Mouse (Mus musculus): ENCODE results near the gene Agtrap. TPM values are rescaled to one million over a fixed set of nuclear protein-coding genes. Genes with fewer than 3 reads are reported as not detected.
A peak's percentile ranks its signal among the peaks of the same experiment; 100 is the strongest.
"Not testable (repeated sequence)": the region's sequence is repeated elsewhere in the genome, so short reads cannot be mapped to it uniquely, and the experiment has no call there.

The Agtrap gene
- total RNA-seq, 2 experiments from 2014 or later = 5.9 to 7.7 TPM

DNA sequence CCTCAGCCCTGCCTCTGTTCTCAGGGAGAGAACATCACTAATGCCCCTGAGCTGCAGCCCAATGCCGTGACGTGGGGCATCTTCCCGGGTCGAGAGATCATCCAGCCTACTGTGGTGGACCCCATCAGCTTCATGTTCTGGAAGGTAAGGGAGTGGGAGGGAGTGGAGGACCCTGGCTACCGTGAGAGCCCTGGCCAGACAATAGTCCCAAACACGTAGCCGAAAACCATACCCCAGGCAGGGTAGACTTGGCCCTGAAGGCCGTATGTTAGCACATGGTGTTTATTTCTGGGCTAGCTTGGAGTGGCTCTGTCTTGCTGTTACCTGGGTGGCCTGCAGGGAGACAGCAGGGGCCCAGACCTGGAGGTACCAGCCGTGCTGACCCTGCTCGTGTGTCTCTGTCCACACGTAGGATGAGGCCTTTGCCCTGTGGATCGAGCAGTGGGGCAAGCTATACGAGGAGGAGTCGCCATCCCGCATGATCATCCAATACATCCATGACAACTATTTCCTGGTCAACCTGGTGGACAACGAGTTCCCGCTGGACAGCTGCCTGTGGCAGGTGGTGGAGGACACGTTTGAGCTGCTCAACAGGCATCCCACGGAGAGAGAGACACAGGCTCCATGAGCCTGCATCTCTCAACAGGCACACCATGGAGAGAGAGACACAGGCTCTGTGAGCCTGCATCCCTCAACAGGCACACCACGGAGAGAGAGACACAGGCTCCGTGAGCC lies 32.7 kb downstream of the Agtrap start:
- DNase-seq (ENCODE audit: low spot score in 2 of 2) = no peak
- intact Hi-C loops (cut with DNase I) = no loop called here

DNA sequence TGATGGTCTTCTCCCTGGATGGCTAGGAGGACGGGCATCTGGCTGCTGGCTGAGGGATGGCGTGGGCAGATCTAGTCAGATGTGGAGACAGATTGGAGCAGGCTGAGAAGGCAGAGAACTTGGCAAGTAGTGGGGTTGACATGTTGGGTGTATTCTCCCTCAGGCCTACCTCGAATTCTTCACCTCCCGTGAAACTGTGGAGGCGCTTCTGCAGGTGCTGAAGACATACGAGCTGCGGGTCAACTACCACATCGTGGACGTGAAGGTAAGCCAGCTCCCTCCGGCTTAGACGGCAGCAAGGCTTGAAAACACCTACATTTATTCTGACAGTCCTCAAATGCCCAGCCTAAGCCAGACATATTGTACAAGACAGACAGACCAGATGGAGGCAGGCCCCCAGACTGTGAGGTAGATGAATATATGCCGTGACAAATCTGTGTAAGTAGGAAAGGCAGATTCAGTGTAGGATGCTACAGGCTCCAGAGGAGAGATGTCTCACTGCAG lies 34.4 kb downstream of the Agtrap start:
- intact Hi-C loops (cut with DNase I) = no loop called here
- DNase-seq (ENCODE audit: low spot score in 2 of 2) = peak; percentile 80 to 85

DNA sequence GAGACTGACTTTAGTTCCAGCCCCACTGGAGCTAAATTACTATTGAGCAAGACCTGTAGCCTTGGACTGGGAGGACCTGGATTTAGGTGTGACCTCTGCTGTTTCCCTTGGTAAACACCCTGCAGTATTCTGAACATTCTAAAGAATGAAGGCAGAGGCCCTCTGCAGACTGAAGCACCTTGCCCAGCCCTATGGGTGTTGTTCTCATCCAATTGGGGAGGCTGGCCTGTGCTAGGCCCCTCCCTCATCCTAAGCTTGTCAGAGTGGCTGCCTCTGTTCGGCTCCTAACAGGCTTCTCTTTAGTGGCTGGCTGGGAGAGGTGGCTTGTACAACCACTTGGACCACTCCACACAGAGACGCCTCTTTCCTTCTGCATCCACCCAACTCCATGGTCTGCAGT lies 34.9 kb downstream of the Agtrap start:
- DNase-seq (ENCODE audit: low spot score in 2 of 2) = no peak
- intact Hi-C loops (cut with DNase I) = no loop called here

DNA sequence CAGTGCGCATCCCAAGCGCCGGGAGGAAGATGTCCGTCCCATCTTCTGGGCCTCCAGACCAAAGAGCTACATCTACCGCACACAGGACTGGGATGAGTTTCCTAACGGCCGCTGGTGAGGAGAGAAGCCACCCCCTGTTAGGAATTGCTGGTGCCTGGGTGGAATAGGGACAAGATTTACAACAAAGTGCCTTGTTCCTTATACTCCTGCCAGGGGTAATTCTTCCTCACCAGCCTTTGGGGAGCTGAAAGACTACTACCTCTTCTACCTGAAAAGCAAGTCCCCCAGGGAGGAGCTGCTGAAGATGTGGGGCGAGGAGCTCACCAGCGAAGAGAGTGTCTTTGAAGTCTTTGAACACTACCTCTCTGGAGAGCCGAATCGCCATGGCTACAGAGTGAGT lies 35.9 kb downstream of the Agtrap start:
- no peak for DNase-seq (ENCODE audit: low spot score in 2 of 2)
- intact Hi-C loops (cut with DNase I) = no loop called here

DNA sequence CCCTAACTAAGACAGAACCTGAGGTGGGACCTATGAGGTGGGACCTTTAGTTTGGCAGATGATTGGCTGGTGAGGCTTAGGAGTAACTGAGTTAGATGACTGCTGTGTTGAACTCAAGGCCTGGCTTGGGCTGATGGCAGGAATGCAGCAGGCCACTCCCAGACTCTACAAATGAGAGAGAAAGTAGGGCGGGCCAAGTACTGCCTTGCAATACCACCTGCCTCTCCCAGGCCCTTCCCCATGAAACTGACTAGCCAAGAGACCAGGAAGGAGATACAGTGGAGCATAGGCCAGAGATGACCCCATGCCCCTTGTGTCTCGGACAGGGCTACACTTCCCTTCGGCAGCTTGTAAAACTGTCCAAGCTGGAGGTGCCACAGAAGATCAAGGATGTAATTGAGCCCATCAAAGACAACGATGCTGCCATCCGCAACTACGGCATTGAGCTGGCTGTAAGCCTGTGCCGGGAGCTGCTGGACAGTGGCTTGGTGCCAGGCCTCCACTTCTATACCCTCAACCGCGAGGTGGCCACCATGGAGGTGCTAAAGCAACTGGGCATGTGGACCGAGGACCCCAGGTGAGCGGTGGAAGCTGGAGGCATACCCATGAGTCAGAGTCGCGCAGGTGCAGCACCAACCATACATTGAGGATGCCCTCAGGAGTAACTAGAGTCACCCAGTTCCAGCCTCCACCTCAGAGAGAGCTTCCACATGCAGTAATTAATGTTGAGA lies 36.6 kb downstream of the Agtrap start:
- intact Hi-C loops (cut with DNase I) = no loop called here
- no peak for DNase-seq (ENCODE audit: low spot score in 2 of 2)

DNA sequence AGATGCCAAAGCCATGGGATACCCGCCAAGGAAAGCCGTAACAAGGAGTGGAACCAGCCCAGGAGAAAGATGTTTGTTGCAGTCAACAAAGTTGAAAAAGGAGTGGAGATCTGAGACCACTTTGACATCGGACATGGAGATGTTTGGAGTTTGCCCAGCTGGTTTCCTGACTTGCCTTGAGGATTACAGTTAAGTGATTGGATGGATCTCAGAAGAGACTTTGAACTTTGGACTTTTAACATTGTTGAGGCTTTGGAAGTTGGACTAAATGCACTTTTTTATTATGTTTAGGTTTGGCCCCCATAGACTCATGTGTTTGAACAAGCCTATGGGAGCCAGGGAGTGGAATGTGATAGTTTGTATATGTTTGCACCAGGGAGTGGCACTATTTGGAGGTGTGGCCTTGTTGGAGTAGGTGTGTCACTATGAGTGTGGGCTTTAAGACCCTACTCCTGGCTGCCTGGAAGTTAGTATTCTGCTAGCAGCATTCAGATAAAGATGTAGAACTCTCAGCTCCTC lies 37.4 kb downstream of the Agtrap start:
- intact Hi-C loops (cut with DNase I); DNase-seq (ENCODE audit: low spot score in 2 of 2): not testable (repeated sequence)

DNA sequence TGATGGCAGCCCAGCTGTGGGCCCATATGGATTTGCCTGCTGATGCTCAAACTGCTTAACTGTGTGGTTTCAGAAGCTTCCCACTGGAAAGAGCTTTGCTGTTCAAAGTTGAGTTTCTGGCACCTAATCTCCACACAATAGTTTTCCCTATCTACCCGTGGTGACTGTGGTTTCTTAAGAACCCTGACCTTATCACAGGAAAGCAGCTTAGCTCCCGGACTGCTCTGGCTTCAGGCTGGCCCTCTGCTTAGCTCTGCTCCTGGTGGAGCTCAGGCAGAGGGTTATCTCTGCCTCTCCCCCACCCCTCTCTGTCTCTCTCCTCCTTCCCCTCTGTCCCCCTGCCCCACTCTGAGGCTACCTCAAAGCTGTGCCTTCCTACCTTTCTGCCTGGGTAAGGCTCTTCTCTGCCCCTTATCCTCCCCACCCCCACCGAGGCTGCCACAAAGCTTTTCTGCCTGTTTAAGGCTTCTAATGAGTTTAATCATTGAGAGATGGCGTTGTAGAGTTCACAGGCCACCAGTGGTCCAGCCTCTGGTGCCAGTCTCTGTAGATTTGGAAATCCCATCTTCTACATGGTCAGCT lies 41.3 kb downstream of the Agtrap start:
- DNase-seq (ENCODE audit: low spot score in 2 of 2) = no peak

DNA sequence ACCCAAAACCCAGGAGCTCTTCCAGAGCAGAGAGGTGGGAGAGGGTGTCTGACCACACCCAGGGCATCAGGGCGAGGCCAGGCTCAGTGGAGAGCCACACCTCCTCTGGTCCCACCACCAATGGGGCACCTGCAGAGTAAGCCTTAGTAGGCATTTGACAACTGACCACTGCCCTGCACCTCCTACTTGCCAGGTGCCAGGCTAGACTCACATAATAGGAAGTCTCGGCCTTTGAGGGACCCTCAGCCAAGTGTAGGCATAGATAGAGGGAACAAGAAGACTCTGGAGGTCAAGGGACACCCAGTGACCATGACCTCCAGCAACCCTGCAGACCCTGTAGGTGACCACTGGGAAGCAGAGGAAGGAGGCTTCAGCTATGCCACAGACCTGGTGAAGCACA lies 43.7 kb downstream of the Agtrap start:
- intact Hi-C loops (cut with DNase I) = no loop called here
- DNase-seq (ENCODE audit: low spot score in 2 of 2) = no peak

More for the DNA sequence above, 41.3 kb downstream of the Agtrap start:
- intact Hi-C loops (cut with DNase I) = no loop called here

DNA sequence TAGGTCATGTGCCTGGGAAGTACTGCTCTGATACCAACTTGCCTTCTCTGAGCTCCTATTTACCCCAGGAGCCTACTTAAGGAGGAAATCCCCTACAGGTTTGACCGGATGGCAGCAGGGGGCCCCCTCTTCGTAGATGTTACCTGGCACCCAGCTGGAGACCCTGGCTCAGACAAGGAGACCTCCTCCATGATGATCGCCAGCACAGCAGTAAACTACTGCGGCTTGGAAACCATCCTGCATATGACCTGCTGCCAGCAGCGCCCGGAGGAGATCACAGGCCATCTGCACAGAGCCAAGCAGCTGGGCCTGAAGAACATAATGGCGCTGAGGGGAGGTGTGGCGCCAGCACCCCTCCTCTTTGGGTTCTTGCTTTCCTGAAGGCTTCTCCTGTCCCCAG lies 44.5 kb downstream of the Agtrap start:
- DNase-seq (ENCODE audit: low spot score in 2 of 2); intact Hi-C loops (cut with DNase I): not testable (repeated sequence)

DNA sequence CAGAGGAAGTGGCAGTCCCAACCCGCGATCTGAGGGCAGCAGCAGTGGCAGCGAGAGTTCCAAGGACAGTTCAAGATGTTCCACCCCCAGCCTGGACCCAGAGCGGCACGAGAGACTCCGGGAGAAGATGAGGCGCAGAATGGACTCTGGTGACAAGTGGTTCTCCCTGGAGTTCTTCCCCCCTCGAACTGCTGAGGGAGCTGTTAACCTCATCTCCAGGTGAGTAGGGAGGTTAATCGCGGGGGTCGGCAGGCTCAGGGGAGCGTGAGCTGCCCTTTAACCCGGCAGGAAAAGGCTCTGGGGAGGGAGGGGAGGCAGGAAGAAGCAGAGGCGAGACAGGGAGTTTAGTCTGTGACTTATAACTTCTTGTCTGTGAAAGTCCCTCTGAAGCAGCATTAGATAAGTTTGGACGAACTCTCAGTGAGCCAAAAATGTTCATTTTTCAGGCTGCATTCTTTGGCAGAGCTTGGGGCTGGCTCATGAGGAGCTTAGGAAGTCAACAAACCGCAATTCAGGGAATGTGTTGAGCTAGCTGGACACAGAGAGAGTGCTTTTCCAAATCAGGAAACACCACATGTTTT lies 46.1 kb downstream of the Agtrap start:
- DNase-seq (ENCODE audit: low spot score in 2 of 2) = peak in 1 of 2 experiments; percentile 32
- intact Hi-C loops (cut with DNase I) = no loop called here

DNA sequence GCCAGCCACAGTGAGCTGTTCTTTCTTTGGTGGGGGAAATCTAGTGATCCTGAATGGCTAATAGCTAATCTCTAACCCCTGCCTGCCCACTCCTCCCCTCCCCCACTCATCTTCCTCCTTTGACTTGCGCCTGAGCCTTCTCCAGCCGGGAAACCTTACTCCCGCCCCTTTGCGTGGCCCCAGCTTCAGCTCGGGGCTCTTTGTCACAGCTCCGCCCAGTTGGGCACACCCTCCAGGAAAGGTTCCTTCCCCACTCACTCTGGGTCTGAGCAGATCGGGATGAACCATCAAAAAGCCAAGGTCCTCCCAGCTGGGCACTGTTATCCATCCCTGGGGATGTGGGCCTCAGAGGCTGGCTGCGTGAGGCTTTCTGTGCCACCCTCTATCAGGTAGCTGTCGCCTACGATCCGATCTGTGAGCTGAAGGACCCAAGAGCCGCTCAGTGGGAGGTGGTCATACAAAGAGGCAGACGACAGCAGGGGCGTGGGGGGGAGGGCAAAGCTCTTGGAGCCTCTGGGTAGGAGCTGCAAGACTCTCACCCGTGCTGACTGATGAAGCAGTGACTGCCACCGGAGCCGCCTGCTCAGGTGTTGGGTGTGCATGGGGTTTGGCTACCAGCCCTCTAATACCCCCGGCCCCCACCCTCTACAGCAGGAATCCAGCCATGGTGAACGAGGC lies 46.8 kb downstream of the Agtrap start:
- intact Hi-C loops (cut with DNase I) = no loop called here
- peak; percentile 45 to 57 for DNase-seq (ENCODE audit: low spot score in 2 of 2)

DNA sequence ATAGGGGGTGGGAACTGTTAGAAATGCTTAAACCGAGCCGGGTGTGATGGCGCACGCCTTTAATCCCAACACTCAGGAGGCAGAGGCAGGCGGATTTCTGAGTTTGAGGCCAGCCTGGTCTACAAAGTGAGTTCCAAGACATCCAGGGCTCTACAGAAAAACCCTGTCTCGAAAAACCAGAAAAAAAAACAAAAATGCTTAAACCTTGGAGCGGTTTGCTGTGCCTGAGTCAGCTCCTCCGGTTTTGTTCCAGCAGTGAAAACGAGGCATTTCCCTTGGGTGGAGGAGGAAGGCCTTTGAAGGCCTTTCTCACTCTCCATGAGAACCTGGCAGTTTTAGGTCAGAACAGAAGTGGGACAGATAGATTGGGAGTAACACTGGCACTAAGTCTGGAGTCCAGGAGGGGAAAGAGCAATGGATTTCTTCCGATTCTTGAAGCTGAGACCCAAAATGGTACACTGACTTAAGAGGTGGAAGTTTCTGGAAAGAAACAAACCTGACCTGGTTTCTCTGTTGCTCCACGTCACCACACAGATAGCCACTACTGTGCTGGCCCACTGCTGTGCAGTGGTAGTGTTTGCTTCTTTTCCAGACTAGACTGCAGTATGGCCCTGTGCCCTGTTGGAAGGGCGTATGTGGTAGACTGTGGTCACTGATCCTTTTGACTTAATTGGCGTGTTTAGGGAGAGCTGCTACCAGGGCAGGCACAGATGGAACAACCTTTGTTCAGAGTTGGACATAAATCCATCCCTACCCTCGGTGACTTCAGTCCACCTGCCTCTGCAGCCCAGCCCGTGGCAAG lies 47.6 kb downstream of the Agtrap start:
- DNase-seq (ENCODE audit: low spot score in 2 of 2) = no peak
- intact Hi-C loops (cut with DNase I) = no loop called here

DNA sequence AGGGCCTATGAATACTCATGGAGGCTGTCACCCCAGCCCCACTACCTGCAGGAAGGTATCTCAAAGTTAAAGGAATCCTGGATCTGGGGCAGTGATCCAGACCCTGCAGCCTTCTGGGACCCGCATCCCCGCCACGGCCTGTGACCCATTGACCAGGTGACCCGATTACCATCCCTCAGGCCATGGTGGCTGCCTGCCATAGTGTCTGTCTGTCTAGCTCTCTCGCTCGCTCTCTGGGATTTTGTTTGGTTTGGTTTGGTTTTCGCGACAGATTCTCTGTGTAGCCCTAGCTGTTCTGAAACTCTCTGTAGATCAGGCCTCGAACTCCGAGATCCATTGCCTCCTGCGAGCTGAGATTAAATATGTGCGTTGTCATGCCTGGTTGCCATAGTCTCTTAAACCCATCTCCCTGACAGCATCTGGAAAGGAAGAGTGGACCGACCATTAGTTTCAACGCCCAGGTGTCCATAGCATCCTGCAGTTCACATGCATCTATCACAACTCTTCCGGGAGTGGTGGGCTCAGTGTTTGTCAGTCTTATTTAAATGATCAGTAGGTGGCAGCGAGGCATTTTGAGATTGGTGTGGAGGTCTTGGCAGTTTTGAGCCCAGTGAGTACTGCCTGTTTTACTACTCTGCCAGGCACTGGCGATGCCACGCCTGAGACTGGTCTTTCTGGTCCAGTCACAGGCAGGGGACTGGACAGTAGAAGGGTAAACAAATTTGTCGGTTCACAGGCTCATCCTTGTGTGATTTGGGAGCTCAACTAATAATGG lies 48.4 kb downstream of the Agtrap start:
- intact Hi-C loops (cut with DNase I) = no loop called here
- DNase-seq (ENCODE audit: low spot score in 2 of 2) = no peak

DNA sequence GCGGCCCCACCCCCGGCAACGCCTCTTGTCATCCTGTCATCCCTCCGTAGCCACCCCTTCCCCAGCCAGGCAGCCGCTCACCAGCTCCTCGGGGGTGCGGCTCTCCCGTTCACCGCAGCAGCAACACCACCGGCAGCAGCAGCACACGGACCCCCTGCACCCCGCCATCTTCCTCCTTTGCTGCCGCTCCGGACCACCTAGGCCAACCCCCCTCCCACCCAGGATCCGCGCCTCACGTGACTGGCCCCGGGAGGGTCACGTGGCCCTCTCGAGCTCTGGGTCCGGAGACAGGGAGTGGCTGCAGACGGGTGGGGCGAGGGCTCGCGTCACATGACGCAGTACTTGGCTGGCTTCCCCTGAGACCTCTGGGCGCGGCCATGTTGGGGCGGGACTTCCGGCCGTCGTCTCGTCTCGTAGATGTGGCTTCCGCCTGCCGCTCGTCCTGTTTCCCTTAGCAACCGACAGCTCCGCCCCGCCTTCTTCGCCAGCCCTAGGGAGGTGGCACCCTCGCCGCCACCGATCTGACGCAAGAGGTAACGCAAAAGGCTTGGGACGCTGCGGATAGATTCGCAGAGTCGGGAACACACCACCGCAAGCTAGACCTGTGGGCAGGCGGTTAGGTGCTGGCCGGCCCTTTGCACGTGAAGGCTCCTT lies 49.1 kb downstream of the Agtrap start, which contains the start of the genes Clcn6 and Mthfr:
Gene Clcn6, minus strand, starts transcription at position 222 of the 654 bp plus-strand sequence.
Gene Mthfr, plus strand, starts transcription at position 478 of the 654 bp plus-strand sequence.
- DNase-seq (ENCODE audit: low spot score in 2 of 2) = peak; percentile 100
- intact Hi-C loops (cut with DNase I) = no loop called here

DNA sequence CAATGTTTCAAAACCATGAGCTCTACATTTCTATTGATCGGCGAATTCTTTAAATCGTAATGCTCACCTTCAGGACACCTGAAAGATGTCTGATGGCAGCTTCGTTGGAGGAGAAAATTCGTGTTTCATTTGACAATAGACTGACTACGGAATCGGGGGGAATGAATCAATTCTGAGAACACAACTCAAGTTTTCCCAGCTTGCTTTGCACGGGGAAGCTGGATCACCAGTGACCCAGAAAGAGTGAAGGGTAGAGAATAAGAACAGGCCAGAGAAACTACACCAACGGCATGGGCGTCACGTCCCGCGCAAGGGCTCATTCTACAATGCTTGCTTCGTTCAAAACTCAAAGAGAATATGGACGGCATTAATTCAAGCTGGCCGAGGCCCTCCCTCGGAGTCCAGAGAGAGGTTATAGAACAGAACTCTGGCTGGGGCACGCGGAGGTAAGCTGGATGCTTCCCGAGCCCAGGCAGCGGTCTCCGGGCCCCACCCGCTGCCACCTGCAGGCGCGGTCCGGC lies 49.7 kb downstream of the Agtrap start:
- intact Hi-C loops (cut with DNase I) = no loop called here
- no peak for DNase-seq (ENCODE audit: low spot score in 2 of 2)

DNA sequence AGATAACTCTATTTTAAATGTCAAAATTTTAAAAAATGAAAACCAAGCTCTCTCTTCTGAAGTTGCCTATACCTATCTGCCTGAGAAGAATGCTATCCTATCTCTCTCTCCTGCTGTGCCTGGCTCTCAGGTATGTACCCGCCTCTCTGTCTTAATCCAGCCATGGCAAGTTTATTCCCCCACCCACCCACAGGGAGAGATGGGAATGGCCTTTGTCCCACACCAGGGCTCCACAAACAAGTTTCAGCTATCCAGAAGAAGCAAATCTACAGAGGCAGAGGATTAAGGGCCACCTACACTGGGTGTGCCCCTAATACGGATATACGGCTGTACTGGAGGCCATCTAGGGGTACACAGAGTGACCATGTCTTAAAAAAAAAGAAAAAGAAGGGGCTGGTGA lies 52.4 kb downstream of the Agtrap start:
- intact Hi-C loops (cut with DNase I) = no loop called here
- no peak for DNase-seq (ENCODE audit: low spot score in 2 of 2)

DNA sequence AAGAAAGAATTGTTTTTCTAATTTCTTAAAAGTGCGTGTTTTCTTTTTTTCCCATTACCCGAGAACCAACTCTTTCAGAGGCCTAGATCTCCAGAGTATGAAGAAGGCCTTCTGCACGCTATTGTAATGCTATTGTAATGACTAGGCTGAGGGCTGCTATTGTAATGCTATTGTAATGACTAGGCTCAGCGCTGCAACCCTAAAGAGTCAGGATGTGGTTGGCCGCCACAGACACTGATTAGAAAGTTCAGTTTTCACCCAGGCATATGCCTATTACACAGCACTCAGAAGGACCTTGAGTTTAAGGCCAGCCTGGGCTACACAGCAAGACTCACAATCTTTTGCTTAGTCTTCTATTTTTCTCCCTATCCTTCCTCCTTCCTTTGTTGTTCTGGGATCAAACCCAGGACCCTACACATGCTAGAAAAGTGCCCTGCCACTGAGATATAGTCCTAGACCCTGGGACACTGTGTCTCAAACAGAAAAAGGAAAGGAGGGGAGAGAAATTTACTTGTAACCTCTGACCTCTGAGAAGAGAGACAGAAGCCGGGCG lies 53.9 kb downstream of the Agtrap start:
- no peak for DNase-seq (ENCODE audit: low spot score in 2 of 2)
- intact Hi-C loops (cut with DNase I) = no loop called here

Measured in left cerebral cortex, postnatal 36 days (tissue).